Mouse (Mus musculus) kidney, embryonic 15.5 days (tissue): ENCODE results near the gene Mmaa. TPM values are rescaled to one million over a fixed set of nuclear protein-coding genes. Genes with fewer than 3 reads are reported as not detected.

Experiments
- ATAC-seq: fragments of 200-750 bp; cut with Nextera tagmentation; replicated peaks from 2 replicates; pipeline ENCODE4 v1.8.0; 2017; ENCODE audit warnings: moderate TSS enrichment; ENCODE audit not compliant: low FRiP score
- H3K27ac ChIP-seq: fragments of 300-500 bp; sonication (generic); 2 replicates; pipeline ENCODE4 v1.5.1; 2015; ENCODE audit warnings: mild to moderate bottlenecking, inconsistent platforms
- H3K27me3 ChIP-seq: fragments of 300-500 bp; sonication (generic); 2 replicates; pipeline ENCODE4 v1.6.1; 2015; ENCODE audit warnings: inconsistent platforms
- H3K36me3 ChIP-seq: fragments of 300-500 bp; sonication (generic); 2 replicates; pipeline ENCODE4 v1.6.1; 2015; ENCODE audit warnings: inconsistent platforms
- H3K4me1 ChIP-seq: fragments of 300-500 bp; sonication (generic); 2 replicates; pipeline ENCODE4 v1.6.1; 2015; ENCODE audit warnings: inconsistent platforms
- H3K4me2 ChIP-seq: fragments of 300-500 bp; sonication (generic); 2 replicates; pipeline ENCODE4 v1.6.1; 2015; ENCODE audit warnings: moderate library complexity, mild to moderate bottlenecking, inconsistent platforms
- H3K4me3 ChIP-seq: fragments of 300-500 bp; sonication (generic); replicated peaks from 2 replicates; pipeline ENCODE4 v1.5.1; 2015; ENCODE audit warnings: mild to moderate bottlenecking, inconsistent platforms
- H3K9ac ChIP-seq: fragments of 300-500 bp; sonication (generic); 2 replicates; pipeline ENCODE4 v1.6.1; 2015; ENCODE audit warnings: mild to moderate bottlenecking, inconsistent platforms
- H3K9me3 ChIP-seq: fragments of 300-500 bp; sonication (generic); replicated peaks from 2 replicates; pipeline ENCODE4 v1.6.1; 2016; ENCODE audit warnings: inconsistent platforms
- WGBS: fragments of 180-500 bp; shearing (Covaris S2); methylation state at CpG from one replicate; pipeline ENCODE4 v1.1.7; 2015; ENCODE audit warnings: mixed read lengths; 5-methylcytosine and 5-hydroxymethylcytosine counted together
- polyA plus RNA-seq: library from polyadenylated mRNA; unstranded; fragments of >200 nt; fragmentation: Nextera tagmentation; extraction: Ambion mirVana; gene quantifications from 2 replicates; pipeline ENCODE4 v1.2.1, GENCODE M21; 2015

The Mmaa gene
- polyA plus RNA-seq, 1 experiment from 2014 or later, result 13.0 TPM

- ATAC-seq, result no peak
- Histone ChIP-seq H3K9me3 (no peaks in the 10 kb centered on the region), H3K36me3 (no peaks in the 10 kb centered on the region), H3K4me3 (no peak overlapping the region), H3K9ac (no peak overlapping the region), H3K27me3 (no peaks in the 10 kb centered on the region), H3K4me1 (no peaks in the 10 kb centered on the region), H3K4me2 (no peak overlapping the region), H3K27ac (no peak overlapping the region)
- WGBS, result 67% methylated on average over 7 of the region's 7 CpGs
Measured at GRCm38 (mm10) chr8:79239996-79240395, 54.7 kb downstream of the Mmaa start.

GRCm38 (mm10) chr8:79239320-79239719, 55.4 kb downstream of the Mmaa start:
- no peak for ATAC-seq
- no peak overlapping the region for H3K9ac ChIP-seq
- no peak overlapping the region for H3K27ac ChIP-seq
- H3K36me3 ChIP-seq, result no peaks in the 10 kb centered on the region
- no peak overlapping the region for H3K4me2 ChIP-seq
- no peaks in the 10 kb centered on the region for H3K27me3 ChIP-seq
- no peaks in the 10 kb centered on the region for H3K4me1 ChIP-seq
- no peak overlapping the region for H3K4me3 ChIP-seq
- 61% methylated on average over 3 of the region's 3 CpGs for WGBS
- no peaks in the 10 kb centered on the region for H3K9me3 ChIP-seq

- no peaks in the 10 kb centered on the region for H3K36me3 ChIP-seq
- peaks cover 3% of the 10 kb centered on the region; the same call in 1 of the 2 replicates for H3K4me1 ChIP-seq
- H3K9me3 ChIP-seq, result no peaks in the 10 kb centered on the region
- no peak for ATAC-seq
- no peak overlapping the region for H3K4me2 ChIP-seq
- no peak overlapping the region for H3K9ac ChIP-seq
- H3K27me3 ChIP-seq, result no peaks in the 10 kb centered on the region
- 64% methylated on average over 8 of the region's 8 CpGs for WGBS
- H3K27ac ChIP-seq, result no peak overlapping the region
- H3K4me3 ChIP-seq, result no peak overlapping the region
Measured at GRCm38 (mm10) chr8:79229266-79229888, 65.4 kb downstream of the Mmaa start.

- no peaks in the 10 kb centered on the region for H3K36me3 ChIP-seq
- no peaks in the 10 kb centered on the region for H3K9me3 ChIP-seq
- no peaks in the 10 kb centered on the region for H3K27me3 ChIP-seq
- no peak overlapping the region for H3K27ac ChIP-seq
- H3K4me1 ChIP-seq, result peaks cover 3% of the 10 kb centered on the region; the same call in 1 of the 2 replicates
- ATAC-seq, result no peak
- no peak overlapping the region for H3K4me2 ChIP-seq
- 87% methylated on average over 3 of the region's 3 CpGs for WGBS
- no peak overlapping the region for H3K9ac ChIP-seq
- H3K4me3 ChIP-seq, result no peak overlapping the region
Measured at GRCm38 (mm10) chr8:79227916-79228315, 66.8 kb downstream of the Mmaa start.

- ATAC-seq, result no peak
- Histone ChIP-seq H3K9me3 (no peaks in the 10 kb centered on the region), H3K9ac (no peak overlapping the region), H3K27ac (no peak overlapping the region), H3K4me2 (no peak overlapping the region), H3K4me3 (no peak overlapping the region), H3K27me3 (no peaks in the 10 kb centered on the region), H3K36me3 (no peaks in the 10 kb centered on the region), H3K4me1 (peaks cover 7% of the 10 kb centered on the region)
- 81% methylated on average over 4 of the region's 4 CpGs for WGBS
Measured at GRCm38 (mm10) chr8:79227194-79227593, 67.5 kb downstream of the Mmaa start.

- Histone ChIP-seq H3K4me3 (no peak overlapping the region), H3K9me3 (no peaks in the 10 kb centered on the region), H3K27me3 (no peaks in the 10 kb centered on the region), H3K4me2 (no peak overlapping the region), H3K4me1 (peaks cover 9% of the 10 kb centered on the region), H3K9ac (no peak overlapping the region), H3K27ac (no peak overlapping the region), H3K36me3 (no peaks in the 10 kb centered on the region)
- 88% methylated on average over 3 of the region's 3 CpGs for WGBS
- ATAC-seq, result no peak
Measured at GRCm38 (mm10) chr8:79226046-79226445, 68.7 kb downstream of the Mmaa start.

GRCm38 (mm10) chr8:79225586-79225985, 69.2 kb downstream of the Mmaa start:
- 80% methylated on average over 7 of the region's 7 CpGs for WGBS

GRCm38 (mm10) chr8:79224363-79224762, 70.4 kb downstream of the Mmaa start:
- no peak for ATAC-seq
- Histone ChIP-seq H3K9ac (no peak overlapping the region), H3K27me3 (no peaks in the 10 kb centered on the region), H3K36me3 (no peaks in the 10 kb centered on the region), H3K4me3 (no peak overlapping the region), H3K4me2 (no peak overlapping the region), H3K9me3 (no peaks in the 10 kb centered on the region), H3K27ac (no peak overlapping the region), H3K4me1 (peaks cover 6% of the 10 kb centered on the region)
- WGBS, result 88% methylated on average over 9 of the region's 9 CpGs

More at GRCm38 (mm10) chr8:79225586-79225985, 69.2 kb downstream of the Mmaa start:
- H3K4me1 ChIP-seq, result peaks cover 9% of the 10 kb centered on the region
- no peaks in the 10 kb centered on the region for H3K36me3 ChIP-seq
- no peak overlapping the region for H3K9ac ChIP-seq
- H3K4me2 ChIP-seq, result no peak overlapping the region
- H3K27ac ChIP-seq, result no peak overlapping the region
- ATAC-seq, result no peak
- no peak overlapping the region for H3K4me3 ChIP-seq
- no peaks in the 10 kb centered on the region for H3K27me3 ChIP-seq
- no peaks in the 10 kb centered on the region for H3K9me3 ChIP-seq

- no peaks in the 10 kb centered on the region for H3K36me3 ChIP-seq
- no peaks in the 10 kb centered on the region for H3K27me3 ChIP-seq
- ATAC-seq, result no peak
- no peak overlapping the region for H3K9ac ChIP-seq
- peaks cover 6% of the 10 kb centered on the region for H3K4me1 ChIP-seq
- H3K4me2 ChIP-seq, result no peak overlapping the region
- WGBS, result 57% methylated on average over 5 of the region's 5 CpGs
- no peak overlapping the region for H3K4me3 ChIP-seq
- H3K27ac ChIP-seq, result no peak overlapping the region
- no peaks in the 10 kb centered on the region for H3K9me3 ChIP-seq
Measured at GRCm38 (mm10) chr8:79222752-79223141, 72.0 kb downstream of the Mmaa start.

GRCm38 (mm10) chr8:79222106-79222751, 72.5 kb downstream of the Mmaa start:
- H3K4me3 ChIP-seq, result no peak overlapping the region
- peaks cover 6% of the 10 kb centered on the region for H3K4me1 ChIP-seq
- 65% methylated on average over 5 of the region's 5 CpGs for WGBS
- H3K27ac ChIP-seq, result no peak overlapping the region
- no peaks in the 10 kb centered on the region for H3K27me3 ChIP-seq
- H3K9me3 ChIP-seq, result no peaks in the 10 kb centered on the region
- no peak overlapping the region for H3K4me2 ChIP-seq
- no peak for ATAC-seq
- no peaks in the 10 kb centered on the region for H3K36me3 ChIP-seq
- H3K9ac ChIP-seq, result no peak overlapping the region
